ENCODE assay signal across 8 mouse cellular contexts in genomic region chr19:26605438-26606320, GRCm38 (mm10). TPM values are rescaled to one million over a fixed set of nuclear protein-coding genes. Genes with fewer than 3 reads are reported as not detected.
DNase-seq lines count a peak whose midpoint lies in the region; ATAC-seq lines count a peak whose summit lies in the region.

No protein-coding gene starts in this region.

- peak overlapping the region; percentile 100 for H3K4me2 ChIP-seq in kidney, embryonic 14.5 days (replicated peaks; ENCODE audit: low read depth, low read length)
- peak overlapping the region; percentile 95 for H3K4me2 ChIP-seq in stomach, embryonic 14.5 days (replicated peaks; ENCODE audit: low read depth, low read length)

- no peak for ATAC-seq in cerebellum, adult (ENCODE audit: insufficient number of reproducible peaks, low FRiP score, low TSS enrichment)
- ATAC-seq in kidney, embryonic 14.5 days (ENCODE audit: low FRiP score, low TSS enrichment), result peak; percentile 8; the same call in 1 of the 2 replicates
- no peak for ATAC-seq in stomach, embryonic 14.5 days (ENCODE audit: insufficient number of reproducible peaks, insufficient read depth, low FRiP score, low read depth)

- no peaks in the 10 kb centered on the region for H3K4me1 ChIP-seq in kidney, embryonic 14.5 days (ENCODE audit: control insufficient read depth, insufficient read depth, low read length)
- H3K4me1 ChIP-seq in stomach, embryonic 14.5 days (ENCODE audit: control insufficient read depth, insufficient read depth, low read length), result 0 out of 2 replicates have a peak, but pooled peaks cover 5% of the 10 kb centered on the region

- peak overlapping the region; percentile 73 for H3K9ac ChIP-seq in kidney, embryonic 14.5 days (ENCODE audit: low read depth, low read length)
- peak overlapping the region; percentile 74 for H3K9ac ChIP-seq in stomach, embryonic 14.5 days (replicated peaks; ENCODE audit: low read depth, low read length)

- H3K27ac ChIP-seq in kidney, embryonic 14.5 days (ENCODE audit: low read depth, low read length), result peak overlapping the region; percentile 2; the same call in 1 of the 2 replicates
- H3K27ac ChIP-seq in stomach, embryonic 14.5 days (ENCODE audit: low read length), result peak overlapping the region; percentile 78; the same call in 1 of the 2 replicates

- DNase-seq in cerebellum, adult 11 months, result peak; percentile 74
- DNase-seq in embryo, embryonic 9.5 days (ENCODE audit: extremely low spot score), result peak; percentile 54
- peak; percentile 56 to 57 for DNase-seq in heart, adult 9 months (ENCODE audit: low spot score in 2 of 2)
- DNase-seq in liver, result peak; percentile 30
- peak; percentile 11 to 29 for DNase-seq in natural killer cell, adult 2 months (ENCODE audit: low spot score in 2 of 2)

- under 1% methylated on average over 44 of the region's 44 CpGs for WGBS in kidney, embryonic 14.5 days
- under 1% methylated on average over 43 of the region's 44 CpGs for WGBS in stomach, embryonic 14.5 days

- peaks cover 4% of the 10 kb centered on the region; the same call in 1 of the 2 replicates for H3K27me3 ChIP-seq in kidney, embryonic 14.5 days (ENCODE audit: control insufficient read depth, insufficient read depth, low read length)
- H3K27me3 ChIP-seq in stomach, embryonic 14.5 days (ENCODE audit: control insufficient read depth, insufficient read depth, low read length), result no peaks in the 10 kb centered on the region

- peak overlapping the region; percentile 72 for H3K4me3 ChIP-seq in kidney, embryonic 14.5 days (ENCODE audit: low read length)
- H3K4me3 ChIP-seq in stomach, embryonic 14.5 days (ENCODE audit: low read depth, low read length), result peak overlapping the region; percentile 80

- H3K36me3 ChIP-seq in kidney, embryonic 14.5 days (ENCODE audit: control insufficient read depth, insufficient read depth, low read length), result no peaks in the 10 kb centered on the region
- no peaks in the 10 kb centered on the region for H3K36me3 ChIP-seq in stomach, embryonic 14.5 days (ENCODE audit: control insufficient read depth, insufficient read depth, low read length)

- no peaks in the 10 kb centered on the region for H3K9me3 ChIP-seq in kidney, embryonic 14.5 days (ENCODE audit: control insufficient read depth, low read length)
- H3K9me3 ChIP-seq in stomach, embryonic 14.5 days (ENCODE audit: control insufficient read depth, low read depth, low read length), result no peaks in the 10 kb centered on the region

RNA-seq across cellular contexts. Expression of gene Smarca2, which starts 0.8 kb away (rescaled TPM):
- 44.1 and 46.9 TPM in 2 replicates for polyA plus RNA-seq in kidney, embryonic 14.5 days (2014; fragmentation: Nextera tagmentation; extraction: Ambion mirVana)
- 66.1 and 68.9 TPM in 2 replicates for polyA plus RNA-seq in stomach, embryonic 14.5 days (2014; fragmentation: Nextera tagmentation; extraction: Ambion mirVana)

Comparison
In these comparisons a context has a peak if more than half of its experiments do, and no peak if none do; other contexts are left out.
1. DNase-seq: peak in every context shown above with its lines; median percentile 74 in cerebellum, adult 11 months; 56 in heart, adult 9 months; 54 in embryo, embryonic 9.5 days; 30 in liver; 20 in natural killer cell, adult 2 months.